Mouse (Mus musculus) forebrain, postnatal 0 days (tissue): Measurements from ENCODE around the gene Hoxc12. TPM values are rescaled to one million over a fixed set of nuclear protein-coding genes. Genes with fewer than 3 reads are reported as not detected.

Experiments
- ATAC-seq: fragments of 200-750 bp; cut with Nextera tagmentation; 2 replicates; pipeline ENCODE4 v1.8.0; 2017; ENCODE audit warnings: mild to moderate bottlenecking, moderate library complexity
- DNase-seq: peaks from one replicate; pipeline ENCODE4 v3.0.0-alpha.2; 2015
- H3K27ac ChIP-seq: fragments of 300-500 bp; sonication (generic); 2 replicates; pipeline ENCODE4 v1.5.1; 2014; ENCODE audit warnings: low read depth, mild to moderate bottlenecking, antibody characterized with exemption, low read length, moderate library complexity, mixed read lengths
- H3K27me3 ChIP-seq: fragments of 300-500 bp; sonication (generic); 2 replicates; pipeline ENCODE4 v1.6.1; 2014; ENCODE audit warnings: mild to moderate bottlenecking, low read length, mixed read lengths; ENCODE audit not compliant: insufficient read depth
- H3K36me3 ChIP-seq: fragments of 300-500 bp; sonication (generic); 2 replicates; pipeline ENCODE4 v1.6.1; 2014; ENCODE audit warnings: mild to moderate bottlenecking, moderate library complexity; ENCODE audit not compliant: insufficient read depth
- H3K4me1 ChIP-seq: fragments of 300-500 bp; sonication (generic); 2 replicates; pipeline ENCODE4 v1.6.1; 2014; ENCODE audit warnings: antibody characterized with exemption; ENCODE audit not compliant: insufficient read depth
- H3K4me2 ChIP-seq: fragments of 300-500 bp; sonication (generic); 2 replicates; pipeline ENCODE4 v1.6.1; 2014; ENCODE audit warnings: low read depth, mild to moderate bottlenecking, moderate library complexity
- H3K4me3 ChIP-seq: fragments of 300-500 bp; sonication (generic); 2 replicates; pipeline ENCODE4 v1.5.1; 2014; ENCODE audit warnings: low read depth, low read length, mixed read lengths
- H3K9ac ChIP-seq: fragments of 300-500 bp; sonication (generic); 2 replicates; pipeline ENCODE4 v1.6.1; 2014; ENCODE audit warnings: mild to moderate bottlenecking
- H3K9me3 ChIP-seq: fragments of 300-500 bp; sonication (generic); 2 replicates; pipeline ENCODE4 v1.6.1; 2016; ENCODE audit warnings: low read length
- CTCF ChIP-seq: sonication (generic); IDR thresholded peaks from 2 replicates; pipeline ENCODE4 v1.5.1; 2016; ENCODE audit warnings: antibody characterized with exemption, control low read depth, low read depth
- WGBS: fragments of 180-500 bp; shearing (Covaris S2); extraction: QIAGEN DNeasy Blood & Tissue Kit; methylation state at CpG from one replicate; pipeline ENCODE4 v1.1.7; 2014; 5-methylcytosine and 5-hydroxymethylcytosine counted together
- polyA plus RNA-seq: library from polyadenylated mRNA; unstranded; fragments of >200 nt; fragmentation: Nextera tagmentation; extraction: Ambion mirVana; gene quantifications from 2 replicates; pipeline ENCODE4 v1.2.1, GENCODE M21; 2015
- total RNA-seq: library from RNA; depleted of rRNA; stranded (reverse); fragments of >200 nt; gene quantifications from 2 replicates; pipeline ENCODE4 v1.2.3, GENCODE M21; 2014

Hoxc12 gene
- total and polyA plus RNA-seq, 2 experiments from 2014 or later = not detected

GRCm38 (mm10) chr15:102939256-102940155 lies 2.9 kb downstream of the Hoxc12 start:
- no peak for ATAC-seq
- Histone ChIP-seq H3K4me2 (no peak overlapping the region), H3K4me1 (no peaks in the 10 kb centered on the region), H3K27me3 (peaks cover 98% of the 10 kb centered on the region), H3K9me3 (no peaks in the 10 kb centered on the region), H3K36me3 (no peaks in the 10 kb centered on the region), H3K27ac (no peak overlapping the region), H3K4me3 (no peak overlapping the region), H3K9ac (no peak overlapping the region)
- 2% methylated on average over 34 of the region's 34 CpGs for WGBS
- DNase-seq = no peak
- TF ChIP-seq CTCF = no peak

- no peak; the same call in 1 of the 2 replicates for TF ChIP-seq CTCF
- peak overlapping the region; percentile 35 for H3K4me2 ChIP-seq
- no peaks in the 10 kb centered on the region for H3K36me3 ChIP-seq
- H3K27me3 ChIP-seq = peaks cover 98% of the 10 kb centered on the region
- H3K4me3 ChIP-seq = peak overlapping the region; percentile 22
- no peak; the same call in 1 of the 2 replicates for ATAC-seq
- no peak overlapping the region for H3K27ac ChIP-seq
- DNase-seq = no peak
- no peak overlapping the region for H3K9ac ChIP-seq
- no peaks in the 10 kb centered on the region for H3K9me3 ChIP-seq
- 2% methylated on average over 49 of the region's 53 CpGs for WGBS
- H3K4me1 ChIP-seq = no peaks in the 10 kb centered on the region
These were observed 6.3 kb downstream of the Hoxc12 start for GRCm38 (mm10) chr15:102942739-102943467.

GRCm38 (mm10) chr15:102943468-102943813 lies 6.9 kb downstream of the Hoxc12 start:
- Histone ChIP-seq H3K27me3 (peaks cover 98% of the 10 kb centered on the region), H3K36me3 (no peaks in the 10 kb centered on the region), H3K4me1 (no peaks in the 10 kb centered on the region), H3K27ac (no peak overlapping the region), H3K9ac (no peak overlapping the region), H3K4me2 (no peak overlapping the region), H3K9me3 (no peaks in the 10 kb centered on the region), H3K4me3 (0 out of 2 replicates have a peak overlapping the region, but pooled peaks have one; percentile 22)
- DNase-seq (no peak), ATAC-seq (no peak)
- TF ChIP-seq CTCF = no peak
- 7% methylated on average over 5 of the region's 5 CpGs for WGBS

- no peak overlapping the region for H3K9ac ChIP-seq
- H3K27ac ChIP-seq = no peak overlapping the region
- TF ChIP-seq CTCF = no peak
- no peak overlapping the region for H3K4me2 ChIP-seq
- no peaks in the 10 kb centered on the region for H3K36me3 ChIP-seq
- no peak overlapping the region for H3K4me3 ChIP-seq
- H3K9me3 ChIP-seq = no peaks in the 10 kb centered on the region
- DNase-seq (no peak), ATAC-seq (no peak)
- WGBS = 10% methylated on average over 22 of the region's 22 CpGs
- H3K4me1 ChIP-seq = no peaks in the 10 kb centered on the region
- peaks cover 98% of the 10 kb centered on the region for H3K27me3 ChIP-seq
These were observed 8.9 kb downstream of the Hoxc12 start for GRCm38 (mm10) chr15:102945185-102946077.

- Histone ChIP-seq H3K27me3 (peaks cover 99% of the 10 kb centered on the region), H3K4me2 (no peak overlapping the region), H3K27ac (no peak overlapping the region), H3K9me3 (no peaks in the 10 kb centered on the region), H3K4me3 (no peak overlapping the region), H3K4me1 (no peaks in the 10 kb centered on the region), H3K36me3 (no peaks in the 10 kb centered on the region), H3K9ac (no peak overlapping the region)
- TF ChIP-seq CTCF = no peak
- no peak for ATAC-seq
- 3% methylated on average over 9 of the region's 9 CpGs for WGBS
- DNase-seq = no peak
These were observed 10.7 kb downstream of the Hoxc12 start for GRCm38 (mm10) chr15:102947276-102947675.

GRCm38 (mm10) chr15:102948842-102949241 lies 12.3 kb downstream of the Hoxc12 start:
- no peak overlapping the region for H3K4me2 ChIP-seq
- no peak overlapping the region for H3K4me3 ChIP-seq
- DNase-seq (no peak), ATAC-seq (no peak)
- no peaks in the 10 kb centered on the region for H3K4me1 ChIP-seq
- H3K9ac ChIP-seq = no peak overlapping the region
- no peaks in the 10 kb centered on the region for H3K9me3 ChIP-seq
- no peak for TF ChIP-seq CTCF
- no peak overlapping the region for H3K27ac ChIP-seq
- peaks cover 99% of the 10 kb centered on the region for H3K27me3 ChIP-seq
- WGBS = 12% methylated on average over 2 of the region's 2 CpGs
- H3K36me3 ChIP-seq = no peaks in the 10 kb centered on the region
